ENCODE assay signal across 25 mouse cellular contexts in the genomic region with DNA sequence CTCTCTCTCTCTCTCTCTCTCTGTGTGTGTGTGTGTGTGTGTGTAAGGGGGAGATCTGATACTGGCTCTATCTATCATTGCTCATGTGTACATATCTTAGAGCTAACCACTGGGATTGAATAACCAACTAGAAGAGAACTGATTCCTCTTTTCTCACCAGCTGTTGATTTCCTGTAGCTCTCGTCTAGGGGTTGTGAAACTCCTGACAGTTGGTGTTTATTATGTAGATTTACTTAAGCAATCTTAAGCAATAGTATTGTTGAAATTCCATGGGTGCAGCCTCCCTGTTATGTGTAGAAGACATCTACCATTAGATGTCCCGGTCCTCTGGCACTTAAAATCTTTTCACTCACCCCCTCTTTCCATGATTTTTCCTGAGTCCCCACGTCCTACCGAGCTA. TPM values are rescaled to one million over a fixed set of nuclear protein-coding genes. Genes with fewer than 3 reads are reported as not detected.
DNase-seq lines count a peak whose midpoint lies in the region.
"Had no signal": no experiment of that assay in that cellular context is flagged by ENCODE, and none has a peak within 500 bp of the region (broad histone marks: within the 10 kb centered on the region; RNA-seq: fewer than 3 reads in every experiment).

No protein-coding gene starts in this region.

- DNase-seq in heart, adult 11 months = peak; percentile 73
- DNase-seq in heart, embryonic 10.5 days (ENCODE audit: low spot score) = no peak
- DNase-seq in lung, postnatal 25 days (ENCODE audit: low spot score) = peak; percentile 16
- DNase-seq in lung, postnatal 4 days = no peak
- peak; percentile 26 for DNase-seq in splenic B cell, adult 2 months (ENCODE audit: low read depth, low spot score)
- no peak for DNase-seq in cerebellum, postnatal 10 days
- no peak for DNase-seq in adrenal gland, postnatal 14 days
- DNase-seq: cerebellum, adult 11-12 months; cerebellum, postnatal 14 days; gastrocnemius, postnatal 10 days; heart, adult 18-20 months; heart, postnatal 14 days; kidney, adult 2 months; kidney, postnatal 10 days; liver, embryonic 13.5 days; right cerebral cortex, postnatal 14 days; spleen, adult 18-20 months; thymus, postnatal 14 days had no signal

- peaks cover 35% of the 10 kb centered on the region; the same call in 1 of the 2 replicates for H3K79me2 ChIP-seq in macrophage (ENCODE audit: inconsistent target)

- no peaks in the 10 kb centered on the region for H3K27me3 ChIP-seq in heart, embryonic 10.5 days (ENCODE audit: insufficient read depth, poor library complexity, severe bottlenecking)
- H3K27me3 ChIP-seq in splenic B cell, adult 2 months (ENCODE audit: control insufficient read depth, insufficient read depth, low read length, poor library complexity, severe bottlenecking) = no peaks in the 10 kb centered on the region
- H3K27me3 ChIP-seq: embryonic facial prominence, embryonic 13.5 days; heart, embryonic 13.5 days; hindbrain, embryonic 13.5 days; liver, embryonic 13.5 days; midbrain, embryonic 12.5 days had no signal

- H3K4me1 ChIP-seq in heart, embryonic 10.5 days = 0 out of 2 replicates have a peak, but pooled peaks cover 2% of the 10 kb centered on the region
- H3K4me1 ChIP-seq: embryonic facial prominence, embryonic 13.5 days; heart, embryonic 13.5 days; hindbrain, embryonic 13.5 days; limb, embryonic 10.5 days; midbrain, embryonic 12.5 days had no signal

- H3K4me3 ChIP-seq in heart, embryonic 10.5 days = no peak overlapping the region
- no peak overlapping the region for H3K4me3 ChIP-seq in macrophage (ENCODE audit: inconsistent target)
- H3K4me3 ChIP-seq: embryonic facial prominence, embryonic 13.5 days; erythroblast, embryonic 14.5 days; heart, embryonic 13.5 days; hindbrain, embryonic 13.5 days; limb, embryonic 10.5 days; liver, embryonic 13.5 days; midbrain, embryonic 12.5 days had no signal

- peaks cover 51% of the 10 kb centered on the region; the same call in 1 of the 2 replicates for H3K36me3 ChIP-seq in heart, embryonic 10.5 days
- H3K36me3 ChIP-seq in macrophage (ENCODE audit: inconsistent target) = peaks cover under 1% of the 10 kb centered on the region; the same call in 1 of the 2 replicates
- H3K36me3 ChIP-seq in splenic B cell, adult 2 months (ENCODE audit: control insufficient read depth, insufficient read depth, low read length, poor library complexity, severe bottlenecking) = peaks cover 8% of the 10 kb centered on the region

- WGBS in heart, embryonic 10.5 days = 89% methylated on average over 4 of the region's 4 CpGs
- 20% methylated on average over 4 of the region's 4 CpGs for WGBS in macrophage (ENCODE audit: missing documents)

- H3K27ac ChIP-seq in heart, embryonic 10.5 days = no peak overlapping the region
- peak overlapping the region; percentile 34; the same call in 1 of the 2 replicates for H3K27ac ChIP-seq in macrophage
- H3K27ac ChIP-seq: embryonic facial prominence, embryonic 13.5 days; heart, embryonic 13.5 days; hindbrain, embryonic 13.5 days; limb, embryonic 10.5 days; liver, embryonic 13.5 days; midbrain, embryonic 12.5 days had no signal

- no peaks in the 10 kb centered on the region for H3K9me3 ChIP-seq in heart, embryonic 10.5 days
- H3K9me3 ChIP-seq: embryonic facial prominence, embryonic 13.5 days; heart, embryonic 13.5 days; hindbrain, embryonic 13.5 days; limb, embryonic 10.5 days; liver, embryonic 13.5 days; midbrain, embryonic 12.5 days had no signal

RNA-seq across cellular contexts. Expression of gene Ing3, which starts 9.6 kb away (rescaled TPM):
- 30.1 and 38.7 TPM in 2 replicates for polyA plus RNA-seq in heart, embryonic 10.5 days (2016; fragmentation: Nextera tagmentation; extraction: Ambion mirVana)
- 10 to 100 TPM in 25 of 26 experiments, 1 to 10 TPM in 1; 7.5 to 45.1 (median 19.0) TPM for total RNA-seq in macrophage (2018; cell fraction: chromatin; rRNA removed)
- total RNA-seq in macrophage (2018; cell fraction: cytosol; rRNA removed) = 10 to 100 TPM in 16 of 26 experiments, 1 to 10 TPM in 10; 4.4 to 24.4 (median 10.5) TPM
- 10 to 100 TPM in 15 of 26 experiments, 1 to 10 TPM in 11; 6.2 to 26.9 (median 10.9) TPM for total RNA-seq in macrophage (2018; cell fraction: nucleus; rRNA removed)
- polyA plus RNA-seq in macrophage (2018) = 6.7 to 16.5 TPM (median 13.4 TPM) in 3 replicates
- 24.1 and 26.9 TPM in 2 replicates for total RNA-seq in adrenal gland, postnatal 14 days (2021)

RNA-seq across cellular contexts. Expression of gene Cped1, which starts 26.8 kb away (rescaled TPM):
- polyA plus RNA-seq in heart, embryonic 10.5 days (2016; fragmentation: Nextera tagmentation; extraction: Ambion mirVana) = 5.4 and 8.4 TPM in 2 replicates
- 1 to 10 TPM in 25 of 26 experiments, under 1 TPM in 1; 0.96 to 9.4 (median 3.4) TPM for total RNA-seq in macrophage (2018; cell fraction: chromatin; rRNA removed)
- total RNA-seq in macrophage (2018; cell fraction: cytosol; rRNA removed) = 1 to 10 TPM in 8 of 26 experiments, under 1 TPM in 18; 0.46 to 1.5 (median 0.85) TPM
- 10 to 100 TPM in 1 of 26 experiments, 1 to 10 TPM in 21, under 1 TPM in 4; 0.58 to 10.0 (median 2.7) TPM for total RNA-seq in macrophage (2018; cell fraction: nucleus; rRNA removed)
- 0.33 to 2.0 TPM (median 1.5 TPM) in 3 replicates for polyA plus RNA-seq in macrophage (2018)
- 31.3 and 35.4 TPM in 2 replicates for total RNA-seq in adrenal gland, postnatal 14 days (2021)

Comparison
In these comparisons a context has a peak if more than half of its experiments do, and no peak if none do; other contexts are left out.
1. DNase-seq: peak in heart, adult 11 months (single experiment), lung, postnatal 25 days (single experiment) and splenic B cell, adult 2 months (single experiment); none in heart, embryonic 10.5 days (single experiment), lung, postnatal 4 days (0 of 2), cerebellum, postnatal 10 days (0 of 2) and adrenal gland, postnatal 14 days (single experiment).